21 mouse cellular contexts compared by ENCODE assay signal in genomic region chr7:98162239-98162638, GRCm38 (mm10). TPM values are rescaled to one million over a fixed set of nuclear protein-coding genes. Genes with fewer than 3 reads are reported as not detected.
A peak's percentile ranks its signal among the peaks of the same experiment; 100 is the strongest.
DNase-seq lines count a peak whose midpoint lies in the region; ATAC-seq lines count a peak whose summit lies in the region.
"Had no signal": no experiment of that assay in that cellular context is flagged by ENCODE, and none has a peak within 500 bp of the region (broad histone marks: within the 10 kb centered on the region; RNA-seq: fewer than 3 reads in every experiment).

No protein-coding gene starts in this region.

- H3K4me1 ChIP-seq in kidney, embryonic 16.5 days (ENCODE audit: insufficient read depth, low read length) = peaks cover 62% of the 10 kb centered on the region
- H3K4me1 ChIP-seq in megakaryocyte, embryonic 14.5 days = peaks cover 98% of the 10 kb centered on the region
- peaks cover 90% of the 10 kb centered on the region for H3K4me1 ChIP-seq in liver, embryonic 12.5 days

- 58% methylated on average over 6 of the region's 6 CpGs for WGBS in kidney, embryonic 16.5 days
- 55% methylated on average over 6 of the region's 6 CpGs for WGBS in liver, embryonic 12.5 days (ENCODE audit: insufficient replicate concordance)

- H3K4me2 ChIP-seq in kidney, embryonic 16.5 days (replicated peaks; ENCODE audit: low read depth, low read length) = no peak overlapping the region
- H3K4me2 ChIP-seq in liver, embryonic 12.5 days = no peak overlapping the region
- H3K4me2 ChIP-seq: embryonic facial prominence, embryonic 15.5 days; neural tube, embryonic 13.5 days had no signal

- H3K27ac ChIP-seq in kidney, embryonic 16.5 days (ENCODE audit: low read length) = no peak overlapping the region; the same call in 1 of the 2 replicates
- peak overlapping the region; percentile 10; the same call in 1 of the 2 replicates for H3K27ac ChIP-seq in liver, embryonic 12.5 days
- H3K27ac ChIP-seq: forebrain, embryonic 10.5 days; layer of hippocampus, adult 2 months; midbrain, embryonic 10.5 days; neural tube, embryonic 13.5 days had no signal

- H3K4me3 ChIP-seq in kidney, embryonic 16.5 days (ENCODE audit: low read length) = no peak overlapping the region
- H3K4me3 ChIP-seq in megakaryocyte, embryonic 14.5 days (replicated peaks) = peak overlapping the region; percentile 60
- H3K4me3 ChIP-seq in liver, embryonic 12.5 days = no peak overlapping the region
- H3K4me3 ChIP-seq: embryonic facial prominence, embryonic 15.5 days; forebrain, embryonic 10.5 days; layer of hippocampus, adult 2 months; midbrain, embryonic 10.5 days; neural tube, embryonic 13.5 days had no signal

- no peaks in the 10 kb centered on the region for H3K9me3 ChIP-seq in kidney, embryonic 16.5 days (ENCODE audit: low read length)
- no peaks in the 10 kb centered on the region for H3K9me3 ChIP-seq in megakaryocyte, embryonic 14.5 days
- H3K9me3 ChIP-seq in liver, embryonic 12.5 days (replicated peaks) = no peaks in the 10 kb centered on the region
- H3K9me3 ChIP-seq: embryonic facial prominence, embryonic 15.5 days; forebrain, embryonic 10.5 days; midbrain, embryonic 10.5 days; neural tube, embryonic 13.5 days had no signal

- ATAC-seq in kidney, embryonic 16.5 days (ENCODE audit: low FRiP score, low TSS enrichment) = no peak
- no peak for ATAC-seq in megakaryocyte, adult 5-6 weeks (ENCODE audit: poor library complexity, severe bottlenecking)
- no peak for ATAC-seq in liver, embryonic 12.5 days
- ATAC-seq: hindbrain, embryonic 16.5 days had no signal

- H3K27me3 ChIP-seq in kidney, embryonic 16.5 days (ENCODE audit: insufficient read depth, low read length) = no peaks in the 10 kb centered on the region
- H3K27me3 ChIP-seq in megakaryocyte, embryonic 14.5 days (replicated peaks) = no peaks in the 10 kb centered on the region
- H3K27me3 ChIP-seq in liver, embryonic 12.5 days (replicated peaks) = no peaks in the 10 kb centered on the region
- H3K27me3 ChIP-seq: embryonic facial prominence, embryonic 15.5 days; neural tube, embryonic 13.5 days had no signal

- peak; percentile 3 for DNase-seq in kidney, adult 18-20 months
- peak; percentile 39 for DNase-seq in yolk sac, embryonic 10.5 days (ENCODE audit: low spot score)
- no peak for DNase-seq in spleen, adult 18-20 months
- DNase-seq: adrenal gland, adult 2 months; cerebellum, adult 9-11 months; heart, postnatal 36 days; kidney, adult 8-10 months; thymus, adult 2 months had no signal

- no peaks in the 10 kb centered on the region for H3K36me3 ChIP-seq in kidney, embryonic 16.5 days (ENCODE audit: insufficient read depth, low read length)
- H3K36me3 ChIP-seq in megakaryocyte, embryonic 14.5 days (replicated peaks; ENCODE audit: low read length) = peaks cover 69% of the 10 kb centered on the region
- peaks cover 54% of the 10 kb centered on the region for H3K36me3 ChIP-seq in liver, embryonic 12.5 days
- H3K36me3 ChIP-seq: forebrain, embryonic 10.5 days; midbrain, embryonic 10.5 days had no signal

- no peak overlapping the region; the same call in 1 of the 2 replicates for H3K9ac ChIP-seq in kidney, embryonic 16.5 days (replicated peaks; ENCODE audit: low read length)
- 0 out of 2 replicates have a peak overlapping the region, but pooled peaks have one; percentile 9 for H3K9ac ChIP-seq in liver, embryonic 12.5 days
- H3K9ac ChIP-seq: embryonic facial prominence, embryonic 15.5 days; neural tube, embryonic 13.5 days had no signal

RNA-seq across cellular contexts. Expression of gene Capn5, which starts 15.8 kb away (rescaled TPM):
- polyA plus RNA-seq in kidney, embryonic 16.5 days (2015; fragmentation: Nextera tagmentation; extraction: Ambion mirVana) = 17.4 and 19.5 TPM in 2 replicates
- polyA plus RNA-seq in megakaryocyte, embryonic 14.5 days (2012; ENCODE audit: insufficient read depth, low replicate concordance) = 38.7 and 73.9 TPM in 2 replicates
- total RNA-seq in megakaryocyte, adult 5-6 weeks (2015) = 1.1 TPM in 2 replicates
- total RNA-seq in megakaryocyte, adult 5-6 weeks (2017) = 0.73 and 0.89 TPM in 2 replicates
- 20.0 and 23.5 TPM in 2 replicates for polyA plus RNA-seq in liver, embryonic 12.5 days (2016; fragmentation: Nextera tagmentation; extraction: Ambion mirVana)

RNA-seq across cellular contexts. Expression of gene Omp, which starts 16.9 kb away (rescaled TPM):
- polyA plus RNA-seq in kidney, embryonic 16.5 days (2015; fragmentation: Nextera tagmentation; extraction: Ambion mirVana) = 0.49 and 0.81 TPM in 2 replicates
- 0.29 TPM in 1 of 2 replicates, not detected in the other for polyA plus RNA-seq in megakaryocyte, embryonic 14.5 days (2012; ENCODE audit: insufficient read depth, low replicate concordance)
- not detected in 2 replicates for total RNA-seq in megakaryocyte, adult 5-6 weeks (2015)
- not detected in 2 replicates for total RNA-seq in megakaryocyte, adult 5-6 weeks (2017)
- 0.89 TPM in 2 replicates for polyA plus RNA-seq in liver, embryonic 12.5 days (2016; fragmentation: Nextera tagmentation; extraction: Ambion mirVana)
- total RNA-seq: gastrocnemius, adult 8-10 months; monocyte, adult 5-6 weeks had no signal

RNA-seq across cellular contexts. Expression of gene B3gnt6, which starts 37.0 kb away (rescaled TPM):
- polyA plus RNA-seq in kidney, embryonic 16.5 days (2015; fragmentation: Nextera tagmentation; extraction: Ambion mirVana) = 0.06 and 0.09 TPM in 2 replicates
- polyA plus RNA-seq in megakaryocyte, embryonic 14.5 days (2012; ENCODE audit: insufficient read depth, low replicate concordance) = not detected in 2 replicates
- total RNA-seq in megakaryocyte, adult 5-6 weeks (2015) = 0.11 and 0.38 TPM in 2 replicates
- 0.28 and 0.59 TPM in 2 replicates for total RNA-seq in megakaryocyte, adult 5-6 weeks (2017)
- not detected in 2 replicates for polyA plus RNA-seq in liver, embryonic 12.5 days (2016; fragmentation: Nextera tagmentation; extraction: Ambion mirVana)
- total RNA-seq: gastrocnemius, adult 8-10 months; heart, adult 8-10 months; heart, postnatal 36 days; monocyte, adult 5-6 weeks had no signal
- polyA plus RNA-seq: embryonic facial prominence, embryonic 15.5 days; forebrain, embryonic 10.5 days had no signal

RNA-seq across cellular contexts. Expression of gene Myo7a, which starts 42.9 kb away (rescaled TPM):
- 15.2 and 18.5 TPM in 2 replicates for polyA plus RNA-seq in kidney, embryonic 16.5 days (2015; fragmentation: Nextera tagmentation; extraction: Ambion mirVana)
- polyA plus RNA-seq in megakaryocyte, embryonic 14.5 days (2012; ENCODE audit: insufficient read depth, low replicate concordance) = 37.5 and 149 TPM in 2 replicates
- total RNA-seq in megakaryocyte, adult 5-6 weeks (2015) = 7.3 and 8.4 TPM in 2 replicates
- total RNA-seq in megakaryocyte, adult 5-6 weeks (2017) = 12.7 and 13.9 TPM in 2 replicates
- polyA plus RNA-seq in liver, embryonic 12.5 days (2016; fragmentation: Nextera tagmentation; extraction: Ambion mirVana) = 14.4 TPM in 2 replicates

Comparison
In these comparisons a context has a peak if more than half of its experiments do, and no peak if none do; other contexts are left out.
1. DNase-seq: peak in kidney, adult 18-20 months (single experiment) and yolk sac, embryonic 10.5 days (single experiment); none in spleen, adult 18-20 months (0 of 2).